In genomic region chr8:46142498-46143081, GRCm38 (mm10) we compare ENCODE assay signal across 22 mouse cellular contexts. TPM values are rescaled to one million over a fixed set of nuclear protein-coding genes. Genes with fewer than 3 reads are reported as not detected.
DNase-seq lines count a peak whose midpoint lies in the region; ATAC-seq and TF ChIP-seq lines count a peak whose summit lies in the region.
"Had no signal": no experiment of that assay in that cellular context is flagged by ENCODE, and none has a peak within 500 bp of the region (broad histone marks: within the 10 kb centered on the region; RNA-seq: fewer than 3 reads in every experiment).

No protein-coding gene starts in this region.

- no peak overlapping the region for H3K9ac ChIP-seq in intestine, postnatal 0 days (ENCODE audit: low read depth, low read length)
- no peak overlapping the region for H3K9ac ChIP-seq in hindbrain, embryonic 13.5 days
- H3K9ac ChIP-seq: embryonic facial prominence, embryonic 13.5 days; forebrain, embryonic 13.5 days; forebrain, postnatal 0 days; heart, embryonic 13.5 days; hindbrain, embryonic 12.5 days had no signal

- H3K36me3 ChIP-seq in intestine, postnatal 0 days (ENCODE audit: control insufficient read depth, insufficient read depth): no peaks in the 10 kb centered on the region
- no peaks in the 10 kb centered on the region for H3K36me3 ChIP-seq in hindbrain, embryonic 13.5 days
- H3K36me3 ChIP-seq: embryonic facial prominence, embryonic 13.5 days; heart, embryonic 13.5 days; hindbrain, embryonic 12.5 days had no signal

- H3K27ac ChIP-seq in intestine, postnatal 0 days (ENCODE audit: low read depth, low read length): 0 out of 2 replicates have a peak overlapping the region, but pooled peaks have one; percentile 17
- H3K27ac ChIP-seq in hindbrain, embryonic 13.5 days: no peak overlapping the region
- H3K27ac ChIP-seq: embryonic facial prominence, embryonic 13.5 days; forebrain, embryonic 13.5 days; gastrocnemius, adult 2 months; heart, embryonic 13.5 days; hindbrain, embryonic 12.5 days; hindbrain, postnatal 0 days had no signal

- H3K4me1 ChIP-seq in intestine, postnatal 0 days (replicated peaks; ENCODE audit: control insufficient read depth, insufficient read depth, low read length): peaks cover 11% of the 10 kb centered on the region
- H3K4me1 ChIP-seq in hindbrain, embryonic 13.5 days (replicated peaks): peaks cover 7% of the 10 kb centered on the region

- no peak overlapping the region for H3K4me3 ChIP-seq in intestine, postnatal 0 days (ENCODE audit: low read depth, low read length)
- no peak overlapping the region for H3K4me3 ChIP-seq in hindbrain, embryonic 13.5 days
- H3K4me3 ChIP-seq: embryonic facial prominence, embryonic 13.5 days; forebrain, embryonic 13.5 days; gastrocnemius, adult 2 months; heart, embryonic 13.5 days; hindbrain, embryonic 12.5 days had no signal

- H3K9me3 ChIP-seq in intestine, postnatal 0 days (ENCODE audit: control insufficient read depth): no peaks in the 10 kb centered on the region
- H3K9me3 ChIP-seq in hindbrain, embryonic 13.5 days: no peaks in the 10 kb centered on the region
- H3K9me3 ChIP-seq: embryonic facial prominence, embryonic 13.5 days; forebrain, embryonic 13.5 days; heart, embryonic 13.5 days; hindbrain, embryonic 12.5 days had no signal

- H3K4me2 ChIP-seq in intestine, postnatal 0 days (replicated peaks; ENCODE audit: low read depth): no peak overlapping the region; the same call in 1 of the 2 replicates
- H3K4me2 ChIP-seq in hindbrain, embryonic 13.5 days: no peak overlapping the region
- H3K4me2 ChIP-seq: embryonic facial prominence, embryonic 13.5 days; forebrain, embryonic 13.5 days; heart, embryonic 13.5 days; hindbrain, embryonic 12.5 days had no signal

- H3K27me3 ChIP-seq in intestine, postnatal 0 days (replicated peaks; ENCODE audit: control insufficient read depth, insufficient read depth, low read length): no peaks in the 10 kb centered on the region
- no peaks in the 10 kb centered on the region for H3K27me3 ChIP-seq in hindbrain, embryonic 13.5 days
- H3K27me3 ChIP-seq: embryonic facial prominence, embryonic 13.5 days; forebrain, embryonic 13.5 days; heart, embryonic 13.5 days; hindbrain, embryonic 12.5 days had no signal

- WGBS in intestine, postnatal 0 days: 90% methylated on average over 4 of the region's 4 CpGs
- whole genome bisulfite sequencing in hindbrain, embryonic 13.5 days: 97% methylated on average over 4 of the region's 4 CpGs

- peak; percentile 52 for DNase-seq in CD4-positive helper T cell, adult 2 months (ENCODE audit: low read depth, low spot score)
- DNase-seq in CD4-positive, CD25-positive, alpha-beta regulatory T cell, adult 2 months (ENCODE audit: low read depth, low spot score): peak; percentile 22
- peak; percentile 18 for DNase-seq in T-cell, adult 2 months (ENCODE audit: low spot score)
- DNase-seq in right cerebral cortex, adult 18-20 months: no peak
- no peak for DNase-seq in testis, postnatal 14 days (ENCODE audit: low spot score)
- DNase-seq: adrenal gland, postnatal 14 days; cerebellum, adult 11-12 months; cerebellum, adult 9-10 months; cerebellum, postnatal 36 days; forebrain, postnatal 0 days; gastrocnemius, adult 2 months; gastrocnemius, postnatal 25 days; heart, postnatal 10 days; heart, postnatal 4 days; kidney, adult 18-20 months had no signal

- ATAC-seq in intestine, postnatal 0 days: no peak
- no peak for ATAC-seq in hindbrain, embryonic 13.5 days (ENCODE audit: low FRiP score)
- ATAC-seq: forebrain, embryonic 13.5 days; forebrain, postnatal 0 days; hindbrain, postnatal 0 days had no signal

- no peak for TF ChIP-seq CTCF in intestine, postnatal 0 days (IDR thresholded peaks at IDR 0.05; ENCODE audit: low read depth)

RNA-seq across cellular contexts. Expression of gene Cfap97, which starts 9.0 kb away (rescaled TPM):
- 15.2 and 17.1 TPM in 2 replicates for polyA plus RNA-seq in intestine, postnatal 0 days (2015; fragmentation: Nextera tagmentation; extraction: Ambion mirVana)
- 29.2 and 30.5 TPM in 2 replicates for polyA plus RNA-seq in hindbrain, embryonic 13.5 days (2015; fragmentation: Nextera tagmentation; extraction: Ambion mirVana)

RNA-seq across cellular contexts. Expression of gene Snx25, which starts 9.4 kb away (rescaled TPM):
- 12.1 and 13.2 TPM in 2 replicates for polyA plus RNA-seq in intestine, postnatal 0 days (2015; fragmentation: Nextera tagmentation; extraction: Ambion mirVana)
- polyA plus RNA-seq in hindbrain, embryonic 13.5 days (2015; fragmentation: Nextera tagmentation; extraction: Ambion mirVana): 6.4 TPM in 2 replicates

Comparison
In these comparisons a context has a peak if more than half of its experiments do, and no peak if none do; other contexts are left out.
1. DNase-seq: peak in CD4-positive helper T cell, adult 2 months (single experiment), CD4-positive, CD25-positive, alpha-beta regulatory T cell, adult 2 months (single experiment) and T-cell, adult 2 months (single experiment); none in right cerebral cortex, adult 18-20 months (single experiment) and testis, postnatal 14 days (single experiment).